Mouse (Mus musculus): ENCODE results near the gene Kcnq2.
A peak's percentile ranks its signal among the peaks of the same experiment; 100 is the strongest.

Gene Kcnq2

GRCm38 (mm10) chr2:181147546-181148317 is 12.6 kb upstream of the Kcnq2 start:
- DNase-seq (ENCODE audit: low spot score in 2 of 2): no peak

- no peak for DNase-seq (ENCODE audit: low spot score in 2 of 2)
These were observed 12.0 kb upstream of the Kcnq2 start for GRCm38 (mm10) chr2:181146976-181147545.

- DNase-seq (ENCODE audit: low spot score in 2 of 2): no peak
These were observed 9.6 kb upstream of the Kcnq2 start for GRCm38 (mm10) chr2:181144675-181145074.

GRCm38 (mm10) chr2:181143509-181144276 is 8.6 kb upstream of the Kcnq2 start:
- DNase-seq (ENCODE audit: low spot score in 2 of 2): no peak

- no peak for DNase-seq (ENCODE audit: low spot score in 2 of 2)
These were observed 7.6 kb upstream of the Kcnq2 start for GRCm38 (mm10) chr2:181142703-181143135.

GRCm38 (mm10) chr2:181139641-181140193 is 4.6 kb upstream of the Kcnq2 start:
- no peak for DNase-seq (ENCODE audit: low spot score in 2 of 2)

GRCm38 (mm10) chr2:181136934-181137333 is 1.8 kb upstream of the Kcnq2 start:
- peak in 1 of 2 experiments; percentile 26 for DNase-seq (ENCODE audit: low spot score in 2 of 2)

- no peak for DNase-seq (ENCODE audit: low spot score in 2 of 2)
These were observed 332 bp upstream of the Kcnq2 start for GRCm38 (mm10) chr2:181135446-181135818.

GRCm38 (mm10) chr2:181133837-181134590 is 1.1 kb downstream of the Kcnq2 start:
- DNase-seq (ENCODE audit: low spot score in 2 of 2): no peak

- DNase-seq (ENCODE audit: low spot score in 2 of 2): no peak
These were observed 4.9 kb downstream of the Kcnq2 start for GRCm38 (mm10) chr2:181130245-181130644.

- no peak for DNase-seq (ENCODE audit: low spot score in 2 of 2)
These were observed 6.1 kb downstream of the Kcnq2 start for GRCm38 (mm10) chr2:181128963-181129362.

GRCm38 (mm10) chr2:181127786-181128185 is 7.3 kb downstream of the Kcnq2 start:
- no peak for DNase-seq (ENCODE audit: low spot score in 2 of 2)

GRCm38 (mm10) chr2:181125726-181126455 is 9.2 kb downstream of the Kcnq2 start:
- no peak for DNase-seq (ENCODE audit: low spot score in 2 of 2)

GRCm38 (mm10) chr2:181122642-181123041 is 12.5 kb downstream of the Kcnq2 start:
- no peak for DNase-seq (ENCODE audit: low spot score in 2 of 2)

GRCm38 (mm10) chr2:181120922-181121449 is 14.1 kb downstream of the Kcnq2 start:
- no peak for DNase-seq (ENCODE audit: low spot score in 2 of 2)

GRCm38 (mm10) chr2:181119952-181120351 is 15.1 kb downstream of the Kcnq2 start:
- no peak for DNase-seq (ENCODE audit: low spot score in 2 of 2)

- no peak for DNase-seq (ENCODE audit: low spot score in 2 of 2)
These were observed 18.7 kb downstream of the Kcnq2 start for GRCm38 (mm10) chr2:181116436-181116835.

- no peak for DNase-seq (ENCODE audit: low spot score in 2 of 2)
These were observed 19.7 kb downstream of the Kcnq2 start for GRCm38 (mm10) chr2:181115367-181115766.

GRCm38 (mm10) chr2:181113762-181114361 is 21.2 kb downstream of the Kcnq2 start:
- DNase-seq (ENCODE audit: low spot score in 2 of 2): no peak

GRCm38 (mm10) chr2:181111665-181112064 is 23.4 kb downstream of the Kcnq2 start:
- no peak for DNase-seq (ENCODE audit: low spot score in 2 of 2)
